Mouse (Mus musculus): ENCODE results near the gene Ptprg. TPM values are rescaled to one million over a fixed set of nuclear protein-coding genes. Genes with fewer than 3 reads are reported as not detected.

The Ptprg gene
- polyA plus RNA-seq, 1 experiment from 2014 or later, result 27.1 TPM

DNA sequence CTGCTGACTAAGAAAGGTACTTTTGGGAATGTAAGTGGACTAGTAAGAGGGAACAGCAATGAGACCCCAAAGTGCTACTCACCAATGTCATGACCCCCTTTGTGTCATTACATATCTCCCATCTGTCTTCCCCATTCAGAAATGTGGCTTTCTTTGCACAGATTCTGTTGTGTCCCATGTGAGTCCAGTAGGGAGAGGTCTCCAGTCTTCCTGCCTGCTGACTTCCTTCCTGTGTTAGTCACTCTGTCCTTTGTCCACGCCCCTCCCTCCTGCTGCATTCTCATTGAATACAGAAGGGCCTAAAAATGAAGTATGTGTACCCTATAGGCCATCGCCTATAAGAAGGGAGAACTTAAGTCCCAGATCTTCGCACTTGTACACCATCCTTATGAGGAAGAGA is 571.4 kb downstream of the Ptprg start:
- Histone ChIP-seq H3K4me1 (ENCODE audit: control insufficient read depth, insufficient read depth, low read length) (no peaks in the 10 kb centered on the region), H3K9me3 (replicated peaks; ENCODE audit: control insufficient read depth, low read length) (no peaks in the 10 kb centered on the region), H3K9ac (ENCODE audit: low read length) (no peak overlapping the region), H3K27me3 (replicated peaks; ENCODE audit: control insufficient read depth, insufficient read depth, low read length) (no peaks in the 10 kb centered on the region), H3K4me3 (ENCODE audit: low read depth, low read length) (no peak overlapping the region), H3K27ac (ENCODE audit: low read depth, low read length) (no peak overlapping the region), H3K36me3 (ENCODE audit: control insufficient read depth, insufficient read depth, low read length) (0 out of 2 replicates have a peak, but pooled peaks cover 3% of the 10 kb centered on the region), H3K4me2 (ENCODE audit: low read length) (no peak overlapping the region)
- DNase-seq (ENCODE audit: low spot score) (no peak), ATAC-seq (no peak)
- 89% methylated on average over 3 of the region's 3 CpGs for WGBS

DNA sequence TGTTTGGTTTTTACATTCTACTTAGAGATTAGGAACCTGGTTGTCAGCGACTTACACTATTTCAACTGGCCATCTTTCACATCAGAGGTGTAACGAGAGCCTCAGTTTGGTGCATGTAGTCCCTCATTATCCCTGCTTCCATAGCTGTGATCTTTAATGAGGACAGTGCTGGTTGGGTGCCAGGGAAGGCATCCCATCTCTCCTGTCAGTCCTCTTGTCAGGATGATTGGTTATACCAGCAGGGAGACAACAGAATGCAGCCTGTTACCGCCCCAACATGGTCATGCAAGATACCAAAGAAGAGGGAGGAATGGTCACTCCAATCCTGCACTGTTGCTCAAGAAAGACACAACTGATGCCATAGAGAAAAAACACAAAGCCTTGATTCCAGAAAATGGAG is 574.6 kb downstream of the Ptprg start:
- Histone ChIP-seq H3K36me3 (ENCODE audit: control insufficient read depth, insufficient read depth, low read length) (0 out of 2 replicates have a peak, but pooled peaks cover 3% of the 10 kb centered on the region), H3K4me1 (ENCODE audit: control insufficient read depth, insufficient read depth, low read length) (no peaks in the 10 kb centered on the region), H3K9ac (ENCODE audit: low read length) (no peak overlapping the region), H3K27me3 (replicated peaks; ENCODE audit: control insufficient read depth, insufficient read depth, low read length) (no peaks in the 10 kb centered on the region), H3K9me3 (replicated peaks; ENCODE audit: control insufficient read depth, low read length) (no peaks in the 10 kb centered on the region), H3K27ac (ENCODE audit: low read depth, low read length) (no peak overlapping the region), H3K4me3 (ENCODE audit: low read depth, low read length) (no peak overlapping the region), H3K4me2 (ENCODE audit: low read length) (no peak overlapping the region)
- no peak for ATAC-seq
- 75% methylated on average over 3 of the region's 3 CpGs for WGBS
- DNase-seq (ENCODE audit: low spot score), result no peak

DNA sequence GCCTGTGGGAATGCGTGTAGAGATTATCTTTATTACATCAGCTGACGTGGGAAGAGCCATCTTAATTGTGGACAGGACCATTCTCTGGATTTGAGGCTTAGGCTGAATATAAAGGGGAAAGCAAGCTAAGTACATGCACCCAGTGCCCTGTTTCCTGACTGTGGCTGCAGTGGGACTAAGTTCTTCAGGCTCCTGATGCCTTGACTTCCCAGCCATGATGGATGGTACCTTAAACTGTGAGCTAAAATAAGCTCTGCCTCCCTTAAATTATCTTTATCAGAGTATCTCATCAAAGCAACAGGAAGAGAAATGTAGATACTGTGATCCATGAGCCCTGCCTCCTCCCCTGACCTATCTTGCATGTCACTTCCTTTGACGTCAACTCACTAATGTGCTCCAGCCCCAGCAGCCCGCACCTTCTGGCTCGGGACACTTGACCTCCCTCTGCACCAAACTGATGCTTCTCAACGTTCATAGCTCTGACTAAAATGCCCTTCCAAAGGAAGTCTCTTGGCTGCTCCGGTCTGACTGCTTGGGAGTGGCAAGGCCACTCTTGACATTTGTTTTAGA is 578.8 kb downstream of the Ptprg start:
- ATAC-seq (no peak), DNase-seq (ENCODE audit: low spot score) (no peak)
- Histone ChIP-seq H3K27ac (ENCODE audit: low read depth, low read length) (no peak overlapping the region), H3K36me3 (ENCODE audit: control insufficient read depth, insufficient read depth, low read length) (no peaks in the 10 kb centered on the region), H3K4me2 (ENCODE audit: low read length) (no peak overlapping the region), H3K4me3 (ENCODE audit: low read depth, low read length) (no peak overlapping the region), H3K27me3 (replicated peaks; ENCODE audit: control insufficient read depth, insufficient read depth, low read length) (no peaks in the 10 kb centered on the region), H3K9me3 (replicated peaks; ENCODE audit: control insufficient read depth, low read length) (no peaks in the 10 kb centered on the region), H3K4me1 (ENCODE audit: control insufficient read depth, insufficient read depth, low read length) (no peaks in the 10 kb centered on the region), H3K9ac (ENCODE audit: low read length) (no peak overlapping the region)
- 91% methylated on average over 7 of the region's 7 CpGs for WGBS

DNA sequence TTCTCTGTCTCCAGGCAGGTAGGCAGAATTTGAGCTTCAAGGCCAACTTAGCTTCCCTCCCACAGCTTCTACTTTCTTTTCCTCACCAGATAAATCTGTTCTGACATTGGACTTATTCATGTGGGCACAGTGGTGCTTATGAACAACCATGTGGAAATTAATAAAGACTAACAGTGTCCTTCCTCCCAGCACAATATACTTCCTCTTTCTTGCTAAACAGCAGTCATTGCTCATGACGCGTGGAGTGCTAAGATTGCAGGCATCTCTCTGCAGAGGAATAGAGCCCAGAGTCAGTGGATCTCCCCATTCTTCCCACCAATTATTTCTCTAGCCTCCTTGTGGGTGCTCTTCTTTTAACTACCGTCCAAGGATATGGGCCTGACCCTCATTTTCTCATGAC is 579.8 kb downstream of the Ptprg start:
- H3K4me2 ChIP-seq (ENCODE audit: low read length), result no peak overlapping the region
- 80% methylated on average over 3 of the region's 3 CpGs for WGBS

DNA sequence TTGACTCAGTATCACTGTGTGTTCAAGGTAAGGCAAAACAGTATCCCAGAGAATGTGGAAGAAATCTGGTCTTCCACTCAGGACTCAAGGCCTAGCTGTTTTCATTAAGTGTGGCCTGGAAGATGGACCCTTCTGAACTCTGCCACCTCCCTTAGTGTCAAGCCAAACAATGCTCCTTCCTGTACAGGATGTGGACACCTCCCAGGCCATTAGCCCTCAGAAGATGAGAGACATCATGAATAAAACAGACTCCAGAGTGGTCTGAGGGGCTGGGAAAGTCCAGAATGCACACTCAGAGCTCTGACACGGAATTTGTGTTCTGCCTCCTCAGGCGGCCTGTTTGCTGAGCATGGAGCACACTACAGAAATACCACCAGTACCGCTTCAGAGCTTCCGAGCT is 581.2 kb downstream of the Ptprg start:
- no peak for DNase-seq (ENCODE audit: low spot score)
- no peak overlapping the region for H3K4me2 ChIP-seq (ENCODE audit: low read length)
- H3K36me3 ChIP-seq (ENCODE audit: control insufficient read depth, insufficient read depth, low read length), result no peaks in the 10 kb centered on the region
- no peaks in the 10 kb centered on the region for H3K9me3 ChIP-seq (replicated peaks; ENCODE audit: control insufficient read depth, low read length)
- no peak overlapping the region for H3K9ac ChIP-seq (ENCODE audit: low read length)
- H3K27ac ChIP-seq (ENCODE audit: low read depth, low read length), result no peak overlapping the region
- no peak overlapping the region for H3K4me3 ChIP-seq (ENCODE audit: low read depth, low read length)
- no peaks in the 10 kb centered on the region for H3K27me3 ChIP-seq (replicated peaks; ENCODE audit: control insufficient read depth, insufficient read depth, low read length)
- WGBS, result 91% methylated on average over 4 of the region's 4 CpGs
- no peak for ATAC-seq
- H3K4me1 ChIP-seq (ENCODE audit: control insufficient read depth, insufficient read depth, low read length), result no peaks in the 10 kb centered on the region

More for the DNA sequence above, 579.8 kb downstream of the Ptprg start:
- no peaks in the 10 kb centered on the region for H3K27me3 ChIP-seq (replicated peaks; ENCODE audit: control insufficient read depth, insufficient read depth, low read length)
- no peaks in the 10 kb centered on the region for H3K9me3 ChIP-seq (replicated peaks; ENCODE audit: control insufficient read depth, low read length)
- H3K4me1 ChIP-seq (ENCODE audit: control insufficient read depth, insufficient read depth, low read length), result no peaks in the 10 kb centered on the region
- ATAC-seq (no peak), DNase-seq (ENCODE audit: low spot score) (no peak)
- no peaks in the 10 kb centered on the region for H3K36me3 ChIP-seq (ENCODE audit: control insufficient read depth, insufficient read depth, low read length)
- no peak overlapping the region for H3K4me3 ChIP-seq (ENCODE audit: low read depth, low read length)
- no peak overlapping the region for H3K9ac ChIP-seq (ENCODE audit: low read length)
- H3K27ac ChIP-seq (ENCODE audit: low read depth, low read length), result no peak overlapping the region

DNA sequence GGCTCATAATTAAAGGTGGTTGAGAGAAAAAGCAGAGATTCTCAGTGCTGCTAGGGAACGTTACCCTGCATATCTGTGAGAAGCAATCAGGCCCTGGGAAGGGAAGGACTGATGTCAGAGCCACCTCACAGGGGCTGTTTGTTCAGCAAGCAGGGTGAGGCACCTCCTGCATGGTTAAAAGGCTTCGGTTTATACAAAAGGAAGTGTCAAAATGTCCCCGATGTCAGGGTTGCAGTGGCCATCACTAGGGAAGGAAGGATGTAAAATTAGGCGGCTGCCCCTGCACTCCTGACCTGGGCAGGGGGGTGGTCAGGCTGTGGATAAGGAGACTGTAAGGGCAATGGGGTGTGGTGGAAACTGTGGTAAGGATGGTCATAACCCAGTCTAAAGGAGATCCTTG is 583.2 kb downstream of the Ptprg start:
- DNase-seq (ENCODE audit: low spot score) (no peak), ATAC-seq (no peak)
- Histone ChIP-seq H3K36me3 (ENCODE audit: control insufficient read depth, insufficient read depth, low read length) (no peaks in the 10 kb centered on the region), H3K27me3 (replicated peaks; ENCODE audit: control insufficient read depth, insufficient read depth, low read length) (no peaks in the 10 kb centered on the region), H3K4me2 (ENCODE audit: low read length) (no peak overlapping the region), H3K4me1 (ENCODE audit: control insufficient read depth, insufficient read depth, low read length) (no peaks in the 10 kb centered on the region), H3K9ac (ENCODE audit: low read length) (no peak overlapping the region), H3K4me3 (ENCODE audit: low read depth, low read length) (no peak overlapping the region), H3K9me3 (replicated peaks; ENCODE audit: control insufficient read depth, low read length) (no peaks in the 10 kb centered on the region), H3K27ac (ENCODE audit: low read depth, low read length) (no peak overlapping the region)
- 72% methylated on average over 4 of the region's 4 CpGs for WGBS

DNA sequence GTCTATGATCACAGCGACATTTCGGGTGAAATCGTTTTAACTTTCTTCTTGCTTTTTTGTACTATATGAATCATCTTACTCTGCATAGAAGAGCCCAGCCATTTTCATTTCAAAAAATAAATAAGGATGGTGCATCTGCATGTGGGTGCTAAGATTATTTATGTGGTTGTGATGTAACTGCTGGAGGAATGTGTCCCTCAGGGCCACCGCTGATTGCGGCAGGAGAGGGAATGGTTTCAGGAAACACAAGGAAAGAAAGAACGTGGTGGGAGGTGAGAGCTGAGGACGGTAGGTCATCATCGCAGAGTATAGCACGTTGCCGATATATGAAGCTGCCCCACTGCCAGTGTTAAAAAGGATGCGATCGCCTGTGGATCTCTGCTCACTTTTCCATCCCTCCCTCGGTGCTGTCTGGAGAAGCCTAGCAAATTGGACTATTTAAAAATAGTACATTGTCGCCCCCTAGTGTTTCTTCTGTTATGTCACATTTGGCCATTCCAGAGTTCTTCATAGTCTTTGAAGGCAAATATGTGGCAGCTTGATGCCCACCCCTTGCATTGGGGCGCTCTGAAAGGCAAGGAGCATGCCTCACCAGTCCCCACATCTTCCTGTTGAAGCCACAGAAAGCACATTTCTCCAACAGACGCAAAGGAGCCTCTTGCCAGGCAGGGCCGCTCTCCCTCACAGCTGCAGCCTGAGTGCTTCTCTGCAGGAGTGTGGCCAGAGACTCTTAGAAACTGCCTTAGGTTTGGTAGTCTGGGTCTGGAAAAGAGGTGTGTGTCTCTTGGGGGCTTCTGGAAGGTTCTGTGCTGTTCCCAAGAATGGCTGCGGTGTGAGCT is 586.5 kb downstream of the Ptprg start:
- no peaks in the 10 kb centered on the region for H3K36me3 ChIP-seq (ENCODE audit: control insufficient read depth, insufficient read depth, low read length)
- no peak overlapping the region for H3K4me3 ChIP-seq (ENCODE audit: low read depth, low read length)
- no peaks in the 10 kb centered on the region for H3K9me3 ChIP-seq (replicated peaks; ENCODE audit: control insufficient read depth, low read length)
- no peak overlapping the region for H3K9ac ChIP-seq (ENCODE audit: low read length)
- no peak overlapping the region for H3K4me2 ChIP-seq (ENCODE audit: low read length)
- ATAC-seq (peak; percentile 84), DNase-seq (ENCODE audit: low spot score) (peak; percentile 95)
- no peaks in the 10 kb centered on the region for H3K27me3 ChIP-seq (replicated peaks; ENCODE audit: control insufficient read depth, insufficient read depth, low read length)
- H3K4me1 ChIP-seq (ENCODE audit: control insufficient read depth, insufficient read depth, low read length), result no peaks in the 10 kb centered on the region
- WGBS, result 48% methylated on average over 18 of the region's 18 CpGs
- H3K27ac ChIP-seq (ENCODE audit: low read depth, low read length), result no peak overlapping the region

DNA sequence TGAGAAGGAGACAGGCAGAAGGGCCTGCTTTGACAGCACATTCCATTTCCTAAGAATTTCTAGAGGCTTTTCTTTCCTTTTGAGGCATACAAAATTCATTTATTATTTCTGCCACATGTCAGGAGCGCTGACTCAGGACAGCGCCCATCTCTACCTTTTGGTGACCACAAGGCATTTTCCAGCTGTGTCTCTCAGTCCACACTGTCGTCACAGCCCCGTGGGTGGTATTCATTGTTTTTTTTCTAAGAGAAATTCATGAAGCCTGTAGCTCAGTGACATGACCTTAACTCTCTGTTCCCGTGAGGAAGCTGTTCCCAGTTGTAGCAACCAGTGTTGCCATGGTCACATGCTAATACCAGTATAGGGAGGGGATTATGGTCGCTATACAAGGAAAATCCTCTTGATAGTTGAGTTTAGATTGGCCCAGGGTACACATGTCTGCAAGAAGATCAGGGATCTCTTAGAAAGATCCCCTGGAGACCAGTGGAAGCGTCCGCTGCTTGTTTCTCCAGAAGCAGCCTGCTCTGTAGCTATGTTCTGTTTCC is 590.7 kb downstream of the Ptprg start:
- H3K9ac ChIP-seq (ENCODE audit: low read length), result no peak overlapping the region
- H3K4me3 ChIP-seq (ENCODE audit: low read depth, low read length), result no peak overlapping the region
- H3K4me1 ChIP-seq (ENCODE audit: control insufficient read depth, insufficient read depth, low read length), result no peaks in the 10 kb centered on the region
- H3K36me3 ChIP-seq (ENCODE audit: control insufficient read depth, insufficient read depth, low read length), result no peaks in the 10 kb centered on the region
- no peak overlapping the region for H3K27ac ChIP-seq (ENCODE audit: low read depth, low read length)
- H3K9me3 ChIP-seq (replicated peaks; ENCODE audit: control insufficient read depth, low read length), result no peaks in the 10 kb centered on the region
- H3K4me2 ChIP-seq (ENCODE audit: low read length), result no peak overlapping the region
- WGBS, result 51% methylated on average over 8 of the region's 8 CpGs
- no peaks in the 10 kb centered on the region for H3K27me3 ChIP-seq (replicated peaks; ENCODE audit: control insufficient read depth, insufficient read depth, low read length)
- DNase-seq (ENCODE audit: low spot score) (peak; percentile 17), ATAC-seq (no peak; the same call in 1 of the 2 replicates)

DNA sequence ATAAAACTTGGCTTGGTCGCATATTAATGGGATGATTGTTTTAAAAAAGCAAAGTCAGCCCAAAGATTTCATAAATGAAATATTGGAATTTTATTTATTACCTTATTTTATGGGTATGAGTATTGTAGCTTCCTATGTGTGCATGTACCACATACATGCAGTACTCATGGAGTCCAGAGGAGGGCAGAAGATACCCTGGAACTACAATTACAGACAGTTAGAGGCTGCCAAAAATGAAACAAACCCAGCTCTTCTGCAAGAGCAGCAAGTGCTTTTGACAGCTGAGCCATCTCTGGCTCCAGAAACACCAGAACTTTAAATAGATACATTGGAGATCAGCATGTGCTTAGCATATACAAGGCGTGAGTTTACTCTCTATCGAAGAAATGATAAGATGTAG is 592.6 kb downstream of the Ptprg start:
- Histone ChIP-seq H3K4me1 (ENCODE audit: control insufficient read depth, insufficient read depth, low read length) (no peaks in the 10 kb centered on the region), H3K36me3 (ENCODE audit: control insufficient read depth, insufficient read depth, low read length) (no peaks in the 10 kb centered on the region), H3K9ac (ENCODE audit: low read length) (no peak overlapping the region), H3K27ac (ENCODE audit: low read depth, low read length) (no peak overlapping the region), H3K4me2 (ENCODE audit: low read length) (no peak overlapping the region), H3K4me3 (ENCODE audit: low read depth, low read length) (no peak overlapping the region), H3K27me3 (replicated peaks; ENCODE audit: control insufficient read depth, insufficient read depth, low read length) (no peaks in the 10 kb centered on the region), H3K9me3 (replicated peaks; ENCODE audit: control insufficient read depth, low read length) (no peaks in the 10 kb centered on the region)
- DNase-seq (ENCODE audit: low spot score) (no peak), ATAC-seq (no peak)
- WGBS, result 93% methylated on average over 3 of the region's 3 CpGs

All from forebrain, embryonic 14.5 days (tissue).